Mouse (Mus musculus): ENCODE measurements around the gene Maml2.

Gene Maml2

DNA sequence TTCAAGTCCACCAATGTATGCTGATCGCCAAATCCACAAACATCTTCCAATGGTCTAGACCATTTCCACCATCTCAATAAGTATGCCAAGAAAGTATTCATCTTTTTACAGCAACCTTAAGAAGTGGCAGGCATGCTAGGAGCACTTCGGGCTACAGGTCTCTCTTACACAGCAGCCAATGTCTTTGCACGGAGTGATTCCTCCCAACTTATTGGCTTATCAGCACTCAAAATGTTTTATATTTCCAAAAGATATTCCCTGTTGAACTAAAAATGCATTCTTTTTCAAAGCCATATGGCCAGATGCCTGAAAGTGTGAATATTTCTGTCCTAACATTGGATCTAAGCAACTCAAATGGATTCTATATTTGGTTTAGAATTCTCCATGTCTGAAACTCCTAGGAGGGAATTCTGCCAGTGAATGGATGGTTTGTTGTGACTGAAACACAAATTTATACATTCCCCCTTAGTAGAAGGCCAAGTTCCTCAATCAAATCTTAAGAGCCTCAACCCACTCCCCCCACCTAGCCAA is 326.2 kb downstream of the Maml2 start:
- DNase-seq: no peak

DNA sequence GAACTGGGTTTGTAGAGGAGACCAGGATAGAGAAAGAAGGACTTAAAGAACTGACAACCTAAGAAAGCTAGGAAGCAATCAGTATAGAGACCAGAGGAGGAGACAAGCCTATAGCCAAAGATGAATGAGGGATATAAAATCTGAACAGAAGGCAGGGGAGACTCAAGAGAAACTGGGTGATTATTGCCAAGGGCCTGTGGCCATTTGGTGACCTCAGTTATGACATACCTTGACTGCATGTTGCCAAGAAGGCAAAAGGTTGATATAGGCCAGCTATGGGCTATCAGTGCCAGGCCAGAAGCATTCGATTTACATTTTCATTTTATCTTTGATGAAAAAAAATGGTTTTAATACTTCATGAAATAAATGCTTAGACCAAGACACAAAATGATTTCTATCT is 327.0 kb downstream of the Maml2 start:
- DNase-seq: no peak

DNA sequence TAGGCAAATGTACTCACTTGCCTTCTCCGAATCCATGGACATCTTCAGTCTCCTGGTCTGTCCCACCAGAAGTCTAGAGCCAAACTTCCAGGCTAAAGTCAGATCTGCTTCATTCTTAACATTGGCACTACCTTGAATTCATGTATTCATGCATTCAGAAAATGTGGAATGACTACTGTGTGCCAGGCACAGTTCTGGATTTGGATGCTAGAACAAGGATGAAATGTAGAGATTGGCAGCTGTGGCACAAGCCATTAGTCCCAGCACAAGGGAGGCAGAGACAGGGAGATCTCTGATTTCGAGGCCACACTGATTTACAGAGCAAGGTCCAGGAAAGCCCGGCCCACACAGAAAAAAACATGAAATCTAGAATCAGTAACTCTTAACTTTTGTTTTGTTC is 327.5 kb downstream of the Maml2 start:
- no peak for DNase-seq

DNA sequence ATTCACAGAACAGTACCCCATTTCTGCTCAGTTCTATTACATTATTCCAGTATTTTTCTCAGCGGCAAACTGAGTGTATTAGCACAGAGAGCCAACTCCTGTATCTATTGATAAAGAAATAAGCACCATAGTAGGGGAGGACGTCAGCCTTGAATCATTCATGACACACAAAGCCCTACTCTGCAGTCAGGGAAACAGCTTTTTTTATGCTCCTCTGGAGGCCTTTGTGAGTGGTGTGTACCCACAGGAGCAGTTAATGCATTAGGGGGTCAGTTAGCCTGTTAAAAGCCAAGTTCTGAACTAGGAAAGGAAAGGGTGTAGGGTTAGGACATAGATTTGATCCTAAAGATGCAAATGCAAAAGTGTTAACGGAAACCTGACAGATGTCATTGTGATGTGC is 328.7 kb downstream of the Maml2 start:
- no peak for DNase-seq

DNA sequence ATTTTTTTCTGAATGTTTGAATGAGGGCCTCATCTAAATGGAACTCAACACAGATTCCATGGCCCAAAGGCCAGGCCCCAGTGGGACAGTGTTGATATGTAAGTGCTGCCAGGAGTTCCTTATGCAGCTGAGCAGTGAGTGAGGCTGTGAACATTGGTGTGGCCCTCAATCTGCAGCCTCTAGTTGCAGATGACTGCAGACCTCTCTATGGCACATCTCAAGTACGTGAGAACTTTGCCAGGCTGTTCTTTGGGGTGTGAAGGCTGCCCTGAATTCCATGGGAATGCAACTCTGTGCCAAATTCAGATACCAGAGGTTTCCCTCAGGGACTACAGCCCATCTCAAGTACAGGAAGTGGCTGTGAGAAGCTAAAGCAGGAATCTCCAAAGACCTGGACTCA is 335.6 kb downstream of the Maml2 start:
- DNase-seq: no peak

DNA sequence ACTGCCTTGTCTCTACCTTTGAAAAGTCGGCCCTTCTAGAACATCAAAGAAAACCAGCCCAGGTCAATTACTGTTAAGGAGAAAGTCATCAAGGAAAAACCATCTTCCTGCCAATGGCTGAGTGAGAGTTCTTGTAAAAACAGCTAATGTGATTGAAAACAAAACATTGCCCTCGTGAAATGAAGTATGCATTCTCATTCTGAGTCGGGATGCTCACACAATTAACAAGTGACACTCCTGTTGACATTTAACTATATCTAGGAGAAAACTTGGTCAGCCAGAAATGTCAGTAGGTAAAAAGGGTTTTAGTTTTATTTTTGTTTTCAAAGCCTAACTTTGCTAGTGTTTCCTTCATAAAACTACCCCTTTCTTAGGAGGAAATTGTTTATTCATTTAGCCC is 341.9 kb downstream of the Maml2 start:
- no peak for DNase-seq

DNA sequence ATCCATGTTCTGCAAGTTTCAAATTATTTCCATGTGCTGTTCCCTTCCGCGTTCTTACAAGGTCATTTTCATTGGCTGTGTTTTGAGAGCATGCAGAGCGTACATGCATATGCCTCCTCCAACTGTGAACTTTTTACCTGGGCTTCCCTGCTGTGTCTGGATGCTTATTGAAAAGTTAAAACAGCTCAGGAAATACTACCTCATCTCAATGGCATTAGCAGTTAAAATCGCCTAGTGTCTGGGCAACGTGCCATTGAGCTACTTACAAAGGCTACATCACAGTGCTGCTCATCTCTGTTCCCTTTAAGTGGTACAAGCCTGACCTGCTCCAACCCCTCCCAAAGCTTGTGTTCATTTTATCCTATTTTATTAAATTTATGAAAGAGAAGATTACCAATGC is 347.4 kb downstream of the Maml2 start:
- DNase-seq: no peak

DNA sequence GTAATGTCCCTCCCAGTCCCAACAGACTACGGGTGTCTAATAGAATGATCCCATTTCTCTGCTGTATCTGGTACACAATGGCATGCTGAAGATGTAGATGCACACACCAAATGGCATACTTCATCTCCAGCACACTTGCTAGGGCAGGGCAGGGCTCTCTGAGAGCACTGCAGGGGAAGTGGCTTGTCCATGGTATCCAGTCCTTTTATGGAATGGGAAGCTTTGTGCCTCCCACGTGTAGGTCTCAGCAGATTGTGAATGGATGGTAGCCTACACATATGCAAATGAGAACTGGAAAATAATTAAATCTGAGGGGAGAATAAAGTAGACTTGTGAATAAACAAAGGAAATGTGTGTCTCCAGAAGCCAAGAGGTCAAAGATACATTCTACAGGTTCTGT is 353.3 kb downstream of the Maml2 start:
- DNase-seq: no peak

DNA sequence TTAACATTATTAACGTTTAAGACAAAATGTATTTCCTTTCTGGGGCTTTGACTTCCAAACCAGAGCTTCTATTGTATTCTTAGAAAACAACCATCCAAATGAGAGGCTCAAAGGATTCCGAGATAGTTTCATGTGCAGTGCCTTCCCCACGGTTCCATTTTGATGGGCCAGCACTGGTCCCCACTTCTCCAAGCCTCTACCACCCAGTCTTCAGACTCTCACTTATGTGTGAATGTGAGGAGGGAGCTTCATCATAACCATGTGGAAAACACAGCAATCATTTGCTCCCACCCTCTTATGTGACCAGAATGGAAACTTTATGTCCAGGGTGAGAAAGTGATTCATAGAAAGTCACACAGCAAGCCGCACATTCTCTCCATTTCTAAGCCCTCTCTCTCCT is 354.1 kb downstream of the Maml2 start:
- DNase-seq: no peak

DNA sequence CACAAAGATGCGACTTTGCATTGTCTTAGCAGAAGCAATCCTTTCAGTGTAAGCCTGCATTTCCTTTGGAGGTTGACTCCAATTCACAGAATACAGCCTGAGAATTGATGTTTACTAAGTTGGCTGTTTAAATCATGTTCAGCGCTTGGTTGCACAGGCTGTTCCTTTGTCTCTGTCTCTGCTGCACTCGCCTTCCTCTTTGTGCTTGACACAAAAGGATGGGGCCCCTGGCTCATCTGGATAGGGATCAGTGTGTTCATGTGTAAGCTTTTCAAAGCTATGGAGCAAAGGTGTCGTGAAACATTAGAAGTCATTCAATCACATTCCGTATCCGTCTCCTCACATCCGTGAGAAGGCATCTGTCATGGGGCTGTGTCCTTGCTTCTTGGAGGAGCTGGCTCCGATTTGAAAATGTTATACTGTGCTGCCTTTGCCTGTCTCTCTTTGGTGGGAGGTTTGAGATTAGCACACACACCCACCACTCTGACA is 354.7 kb downstream of the Maml2 start:
- DNase-seq: no peak

DNA sequence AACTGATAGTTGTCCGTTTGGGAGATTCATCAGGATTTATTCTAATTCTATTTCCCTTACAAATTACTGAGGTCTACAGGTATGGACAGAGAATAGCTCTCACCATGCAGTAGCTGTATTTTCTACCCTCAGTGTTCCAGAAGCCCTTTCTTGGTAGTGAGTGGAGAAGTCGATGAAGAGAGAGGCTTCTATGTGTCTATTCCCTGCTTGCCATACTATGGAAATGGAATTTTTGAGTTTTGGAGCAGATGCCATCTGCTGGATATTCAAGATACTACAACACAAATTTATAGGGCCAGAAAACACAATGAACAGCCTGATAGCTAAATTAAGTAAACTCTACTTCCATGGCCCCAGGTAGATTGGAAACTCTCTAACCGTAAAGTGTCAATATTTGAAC is 355.2 kb downstream of the Maml2 start:
- no peak for DNase-seq

DNA sequence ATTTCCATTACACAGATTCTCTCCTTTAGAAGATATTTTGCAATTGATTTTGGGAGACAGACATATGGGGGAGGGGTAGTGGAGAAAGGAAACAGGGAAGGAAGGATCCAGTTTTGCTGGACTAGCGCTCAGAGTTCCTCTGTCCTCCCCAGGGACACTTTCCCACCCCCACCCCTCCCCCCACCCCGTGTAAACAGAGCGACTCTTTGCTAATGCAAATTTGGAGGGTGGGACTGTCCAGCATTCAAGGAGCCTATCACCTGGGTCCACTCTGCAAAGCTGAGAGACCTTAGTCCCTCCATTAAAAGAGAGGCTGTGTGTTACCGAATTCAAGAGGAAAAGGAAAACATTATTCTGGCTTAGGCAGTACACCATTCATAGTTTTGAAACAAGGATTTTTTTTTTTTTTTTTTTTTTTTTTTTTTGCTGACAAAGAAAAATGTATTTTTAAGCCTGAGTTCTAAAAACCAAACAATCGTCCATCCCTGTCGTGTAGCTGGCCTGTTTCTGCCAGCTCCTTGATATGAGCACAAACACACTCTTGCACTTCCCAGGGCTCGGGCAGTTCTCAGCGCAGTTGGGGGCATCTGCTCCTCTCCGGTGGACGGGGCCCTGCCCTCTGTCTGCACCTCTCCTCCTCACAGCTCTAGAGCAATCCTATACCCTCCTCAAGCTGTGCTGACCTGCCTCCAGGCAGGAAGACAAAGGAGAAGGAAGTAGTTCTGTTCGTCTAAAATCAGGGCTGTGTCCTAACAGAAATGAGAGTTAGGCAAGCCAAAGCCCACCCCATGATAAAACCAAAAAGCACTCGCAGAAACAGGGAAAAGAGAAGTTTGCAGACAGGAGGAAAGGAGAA is 364.2 kb downstream of the Maml2 start:
- DNase-seq: no peak

DNA sequence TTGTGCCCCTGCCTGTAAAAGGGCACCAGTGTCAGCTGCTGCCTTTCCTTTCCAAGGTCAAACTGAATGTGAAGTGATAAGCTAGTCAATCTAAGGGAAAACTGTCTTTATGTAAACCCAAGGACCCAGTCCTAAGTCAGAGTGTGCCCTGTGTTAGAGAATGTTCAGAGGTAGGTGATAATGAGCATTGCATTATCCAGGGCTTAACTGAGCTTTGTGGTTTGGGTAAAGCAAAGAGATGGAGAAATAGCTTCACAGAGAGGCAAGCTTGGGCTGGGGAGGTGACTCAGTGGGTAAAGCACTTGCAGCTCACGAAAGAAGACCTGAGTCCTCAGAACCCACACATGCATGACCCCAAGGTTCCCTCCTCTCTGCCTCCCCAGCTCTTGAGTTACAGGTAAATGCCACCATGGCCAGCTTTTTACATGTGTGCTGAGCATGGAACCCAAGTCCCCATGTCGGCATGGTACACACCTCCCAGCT is 367.8 kb downstream of the Maml2 start:
- no peak for DNase-seq

DNA sequence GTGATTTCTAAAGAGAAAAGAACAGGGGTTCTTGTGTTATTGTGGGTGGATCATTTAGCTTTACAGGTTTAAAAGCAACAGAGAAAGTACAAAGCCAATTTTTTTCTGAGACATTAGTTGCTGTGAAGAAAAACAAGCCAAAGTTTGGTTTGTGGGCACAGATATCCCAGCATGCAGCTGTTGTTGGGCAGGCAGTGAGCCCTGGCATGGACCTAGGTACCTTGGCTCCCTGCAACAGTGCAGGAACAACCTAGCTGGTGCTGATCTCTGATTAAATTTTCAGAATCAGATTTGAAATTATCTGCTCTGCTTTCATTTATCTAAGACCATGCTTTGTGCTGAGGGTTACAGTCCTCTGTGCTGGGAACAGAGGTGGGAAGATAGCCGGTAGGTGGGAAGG is 370.2 kb downstream of the Maml2 start:
- DNase-seq: no peak

DNA sequence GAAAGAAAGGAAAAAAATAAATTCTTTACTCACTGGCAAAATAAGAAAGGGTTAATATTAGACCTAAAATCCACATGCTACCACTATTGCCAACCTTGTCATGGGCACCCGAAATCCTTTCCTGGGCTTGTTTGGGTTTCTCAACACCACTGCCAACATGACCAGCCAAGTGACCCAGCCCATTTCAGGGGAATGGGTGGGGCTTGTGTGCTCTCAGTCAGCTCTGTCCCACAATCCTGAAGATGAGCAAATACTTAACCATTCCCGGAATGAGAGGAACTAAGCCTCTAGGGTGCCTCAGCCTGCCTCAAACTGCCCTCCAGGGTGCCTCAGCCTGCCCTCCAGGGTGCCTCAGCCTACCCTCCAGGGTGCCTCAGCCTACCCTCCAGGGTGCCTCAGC is 371.0 kb downstream of the Maml2 start:
- no peak for DNase-seq

DNA sequence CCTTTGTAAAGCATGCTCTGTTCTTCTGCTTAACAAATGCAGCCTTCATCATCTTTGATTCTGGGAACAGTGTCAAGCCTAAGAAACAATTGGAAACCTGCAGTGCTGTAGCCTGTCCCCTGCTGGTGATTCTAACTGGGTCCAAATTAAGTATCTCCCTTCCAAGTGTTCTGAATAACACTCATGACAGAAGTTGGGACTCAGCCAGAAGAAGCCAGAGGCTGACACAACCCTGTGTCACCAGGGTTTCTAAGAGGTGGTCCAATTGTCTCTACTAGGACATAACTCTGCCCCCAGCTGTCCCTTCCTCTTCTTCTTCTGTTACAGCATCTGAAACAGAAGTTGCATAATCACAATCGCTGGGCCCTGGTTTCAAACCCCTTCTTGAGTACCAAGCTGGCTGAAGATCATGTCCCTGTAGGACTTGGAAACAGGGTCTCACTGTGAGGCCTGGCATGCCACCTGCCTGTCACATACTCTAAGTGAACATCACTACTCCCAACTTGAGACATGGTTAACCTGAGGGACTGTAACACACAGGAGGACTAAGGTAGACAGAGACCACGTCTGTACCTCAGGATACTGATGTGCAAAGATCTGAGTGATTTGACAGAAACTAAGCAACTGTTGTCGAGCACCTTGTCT is 373.5 kb downstream of the Maml2 start:
- DNase-seq: no peak

DNA sequence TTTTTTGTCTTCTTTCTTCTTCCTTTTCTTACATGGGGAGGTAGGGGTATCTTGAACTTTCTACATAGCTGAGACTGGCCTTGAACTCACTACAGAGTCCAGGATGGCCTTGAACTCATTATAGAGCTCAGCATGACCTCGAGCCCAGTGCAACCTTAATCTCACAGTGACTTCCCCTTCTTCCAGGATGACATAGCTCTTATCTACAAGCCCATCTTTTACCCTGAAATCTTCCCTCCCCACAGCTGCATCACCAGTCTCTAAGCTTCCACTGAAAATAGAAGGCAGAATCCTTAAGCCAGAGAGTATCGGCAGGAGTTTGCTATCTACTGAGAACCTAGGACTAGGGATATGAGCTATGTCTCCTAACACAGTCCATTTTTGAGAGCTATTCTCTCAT is 375.5 kb downstream of the Maml2 start:
- DNase-seq: no peak

DNA sequence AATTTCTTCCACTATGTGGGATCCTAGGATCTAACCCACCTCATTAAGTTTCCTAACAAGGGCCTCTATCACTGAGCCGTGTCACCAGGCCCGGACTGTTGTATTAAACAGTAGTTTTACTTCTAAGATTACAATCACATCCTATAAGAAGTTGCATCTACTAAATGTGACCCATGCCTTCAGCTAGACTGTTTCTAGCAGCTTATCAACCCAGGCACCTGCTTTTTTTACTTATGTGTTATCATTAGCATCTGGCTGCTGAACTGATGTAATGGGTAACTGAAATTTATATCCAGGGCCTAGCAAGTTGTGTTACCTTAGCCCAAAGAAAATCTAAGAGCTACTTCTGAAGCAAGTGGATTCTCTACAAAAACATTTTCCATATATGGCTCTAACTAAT is 380.3 kb downstream of the Maml2 start:
- DNase-seq: no peak

DNA sequence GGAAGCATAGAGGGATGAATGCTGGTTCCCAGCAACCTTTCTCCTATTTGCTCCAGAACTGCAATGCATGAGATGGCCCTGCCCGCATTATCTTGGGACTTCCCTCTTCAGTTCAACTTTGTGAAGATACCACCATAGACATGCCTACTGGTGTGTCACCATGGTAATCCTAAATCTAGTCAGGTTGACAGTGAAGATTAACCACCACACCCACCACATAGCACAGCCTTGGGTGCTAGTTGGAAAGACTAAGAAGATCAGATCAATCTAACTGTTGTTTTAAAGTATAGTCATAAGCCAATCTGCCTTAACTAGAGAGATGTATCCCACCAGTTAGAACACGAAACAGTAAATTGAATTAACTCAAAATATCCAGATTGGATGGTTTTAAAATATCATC is 381.9 kb downstream of the Maml2 start:
- no peak for DNase-seq

DNA sequence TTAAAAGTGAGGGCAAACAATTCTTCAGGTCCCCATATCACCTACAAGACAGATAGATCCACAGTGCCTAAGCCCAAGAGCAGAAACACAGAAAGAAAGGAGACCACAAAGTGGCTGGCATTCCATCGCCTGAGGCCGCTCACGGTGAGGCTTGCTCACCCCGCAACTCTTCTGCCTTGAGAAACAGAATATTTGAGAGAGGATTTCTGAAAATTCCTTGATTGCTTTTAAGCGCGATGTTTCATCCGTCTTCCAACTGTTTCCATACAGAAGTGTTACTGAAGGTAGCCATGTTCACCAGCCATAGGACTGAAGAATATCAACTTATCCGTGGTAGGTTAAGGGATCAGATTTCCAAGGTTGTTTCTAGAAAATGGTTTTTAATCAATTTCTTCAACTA is 383.4 kb downstream of the Maml2 start:
- DNase-seq: no peak

DNA sequence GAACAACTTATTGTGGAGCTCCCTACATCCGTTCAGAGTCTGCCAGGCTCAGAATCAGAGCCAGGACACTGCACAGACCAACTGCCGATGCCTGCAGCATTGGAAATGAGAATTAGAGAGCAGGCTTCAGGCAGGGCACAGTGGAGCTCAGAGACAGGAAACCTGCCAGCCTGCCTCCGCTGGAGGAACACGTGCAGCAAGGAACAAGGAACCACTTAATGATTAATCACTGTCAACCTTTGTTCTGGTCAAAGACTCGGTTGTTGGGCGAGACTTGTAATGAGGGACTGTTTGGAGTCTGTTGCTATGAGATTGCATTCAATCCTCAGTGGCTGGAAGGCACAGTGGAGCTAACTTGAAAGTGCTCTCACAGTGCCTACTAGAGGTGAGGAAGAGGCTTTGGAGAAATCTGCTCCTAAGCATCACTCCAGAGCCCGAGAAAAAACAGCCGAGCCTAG is 383.9 kb downstream of the Maml2 start:
- DNase-seq: no peak

DNA sequence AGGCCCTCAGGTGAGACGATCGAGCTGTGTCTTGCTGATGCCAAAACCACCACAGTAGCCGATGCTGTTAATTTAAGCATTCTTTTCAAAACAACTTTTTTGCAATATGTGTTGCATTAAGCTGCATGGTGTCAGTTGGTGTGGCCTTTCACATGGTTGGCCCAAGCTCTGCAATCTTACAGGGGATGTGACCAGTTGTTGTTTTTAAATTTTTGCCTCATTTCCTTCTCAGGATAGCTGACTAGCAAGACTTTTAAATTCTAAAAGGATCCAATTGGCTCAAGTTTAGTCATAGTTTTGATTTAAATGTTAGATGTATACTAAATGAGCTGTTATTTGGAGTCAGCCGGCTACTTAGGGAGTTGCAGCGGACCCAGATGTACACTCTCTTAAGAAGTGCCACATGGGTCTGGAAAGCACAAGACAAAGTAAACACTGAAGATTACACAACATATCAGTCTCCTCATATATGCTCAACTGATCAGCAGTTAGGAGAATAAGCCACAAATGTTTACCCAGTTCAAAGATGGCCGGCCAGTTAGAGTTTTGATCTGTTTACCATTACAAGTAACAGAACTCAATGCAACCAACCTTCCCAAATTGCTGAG is 386.7 kb downstream of the Maml2 start:
- no peak for DNase-seq

DNA sequence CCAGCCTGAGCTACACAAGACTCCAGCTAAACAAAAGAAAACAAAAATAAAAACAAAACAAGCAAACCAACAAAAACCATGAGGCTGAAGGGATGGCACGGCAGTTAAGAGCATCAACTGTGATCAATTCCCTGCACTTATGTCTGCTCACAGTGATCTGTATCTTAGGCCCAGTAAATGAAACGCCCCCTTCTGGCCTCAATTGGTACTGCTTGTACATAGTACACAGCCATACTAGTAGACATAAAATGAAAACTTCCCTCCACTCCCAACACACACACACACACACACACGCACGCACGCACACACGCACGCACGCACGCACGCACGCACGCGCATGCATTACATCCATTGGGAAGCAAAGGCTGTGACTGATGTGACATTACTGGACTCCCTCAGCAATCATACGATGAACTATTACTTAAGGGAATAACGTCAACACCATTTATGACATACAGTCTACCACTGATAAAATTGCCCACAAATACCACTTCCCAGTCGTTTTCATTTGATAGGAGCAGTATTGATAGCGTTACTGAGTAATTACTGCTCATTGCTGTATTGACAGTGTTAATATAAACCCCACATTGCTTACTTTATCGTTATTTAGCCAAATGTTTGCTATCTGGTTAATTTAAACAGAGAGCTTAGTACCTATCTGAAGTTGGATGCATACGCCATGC is 389.4 kb downstream of the Maml2 start:
- peak; percentile 77 for DNase-seq
